Mouse (Mus musculus): ENCODE measurements around the gene Med12l. TPM values are rescaled to one million over a fixed set of nuclear protein-coding genes. Genes with fewer than 3 reads are reported as not detected.

The Med12l gene
- polyA plus RNA-seq, 1 experiment from 2014 or later = 2.3 TPM

DNA sequence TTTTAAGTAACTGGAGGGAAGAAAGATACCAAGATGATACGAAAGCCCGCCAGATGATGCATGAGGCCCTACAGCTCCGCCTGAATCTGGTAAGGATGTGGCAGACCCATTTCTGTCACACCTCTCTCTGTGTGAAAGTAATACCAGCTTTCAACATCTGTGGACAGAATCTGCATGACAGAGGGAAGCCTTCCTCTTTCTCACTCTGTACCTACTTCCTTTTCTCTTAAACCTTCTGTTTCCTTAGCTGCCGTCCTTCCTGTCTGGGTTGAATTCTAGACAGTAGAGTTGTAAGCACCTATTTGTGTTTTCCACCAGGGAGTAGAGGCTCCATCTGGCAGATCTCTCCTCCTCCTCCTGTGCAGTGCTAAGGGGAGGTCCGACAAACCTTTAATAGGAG, 255.1 kb downstream of the Med12l start:
- ATAC-seq (ENCODE audit: extremely low read depth, insufficient number of reproducible peaks, low FRiP score, low TSS enrichment) = no peak
- Histone ChIP-seq H3K27ac (replicated peaks) (no peak overlapping the region), H3K27me3 (replicated peaks) (no peaks in the 10 kb centered on the region), H3K4me1 (no peaks in the 10 kb centered on the region; the same call in 1 of the 2 replicates), H3K4me3 (no peak overlapping the region), H3K9me3 (no peaks in the 10 kb centered on the region), H3K9ac (no peak overlapping the region), H3K36me3 (peaks cover 10% of the 10 kb centered on the region), H3K4me2 (no peak overlapping the region)
- 60% methylated on average over 5 of the region's 5 CpGs for WGBS

DNA sequence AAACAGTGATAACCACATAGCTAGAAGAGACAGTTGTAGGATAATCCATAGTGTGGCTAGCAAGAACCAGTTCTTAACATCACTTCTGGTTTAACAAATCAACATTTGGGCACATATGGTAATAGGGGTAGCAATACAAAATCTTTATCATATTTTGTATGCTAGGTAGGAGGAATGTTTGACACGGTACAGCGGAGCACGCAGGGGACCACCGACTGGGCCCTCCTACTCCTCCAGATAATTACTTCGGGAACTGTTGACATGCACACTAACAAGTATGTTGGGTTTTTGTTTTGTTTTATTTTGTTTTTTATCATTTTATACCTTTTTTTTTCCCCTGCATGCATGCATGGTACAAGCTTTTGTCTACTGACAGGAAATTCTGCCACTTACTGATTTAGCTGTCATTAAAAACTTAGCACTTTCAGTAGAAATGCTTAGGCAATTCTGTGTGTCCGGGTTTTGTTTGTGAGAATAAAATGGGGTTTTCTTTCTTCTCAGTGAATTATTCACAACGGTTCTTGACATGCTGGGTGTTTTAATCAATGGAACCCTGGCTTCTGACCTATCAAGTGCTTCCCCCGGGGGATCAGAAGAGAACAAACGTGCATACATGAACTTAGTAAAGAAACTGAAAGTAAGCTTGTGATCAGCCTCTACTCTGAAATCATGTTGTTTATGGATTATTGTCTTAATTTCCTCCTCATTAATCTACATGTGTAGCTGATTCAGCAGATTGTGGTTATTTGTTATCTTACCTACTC, 256.3 kb downstream of the Med12l start:
- no peaks in the 10 kb centered on the region; the same call in 1 of the 2 replicates for H3K4me1 ChIP-seq
- no peaks in the 10 kb centered on the region for H3K9me3 ChIP-seq
- H3K9ac ChIP-seq = no peak overlapping the region
- H3K27ac ChIP-seq (replicated peaks) = 0 out of 2 replicates have a peak overlapping the region, but pooled peaks have one; percentile 8
- H3K36me3 ChIP-seq = peaks cover 10% of the 10 kb centered on the region
- 75% methylated on average over 9 of the region's 9 CpGs for WGBS
- H3K27me3 ChIP-seq (replicated peaks) = no peaks in the 10 kb centered on the region
- H3K4me3 ChIP-seq = no peak overlapping the region
- H3K4me2 ChIP-seq = no peak overlapping the region
- no peak for ATAC-seq (ENCODE audit: extremely low read depth, insufficient number of reproducible peaks, low FRiP score, low TSS enrichment)

DNA sequence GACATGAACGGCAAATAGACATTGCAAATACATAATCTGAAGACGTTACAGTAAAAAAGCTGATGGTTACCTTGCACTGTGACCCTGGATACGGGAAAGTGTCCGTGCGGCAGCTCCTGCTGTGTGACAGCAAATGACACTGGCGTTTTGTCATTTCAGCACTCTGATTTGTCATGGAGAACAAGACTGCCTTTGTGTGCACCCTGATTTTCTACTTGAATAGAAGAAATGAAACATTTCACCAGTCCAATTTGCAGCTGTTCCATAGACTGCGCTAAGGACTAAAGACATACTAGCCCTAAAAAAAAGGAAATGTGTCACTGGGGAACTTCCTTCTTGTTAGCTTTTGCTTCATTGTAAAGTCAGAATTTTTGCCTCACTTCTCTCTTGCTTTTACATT, 257.1 kb downstream of the Med12l start, which contains the start of gene P2ry12:
P2ry12 (minus strand) TSS at position 168 of the 400 bp plus-strand sequence.
- Histone ChIP-seq H3K36me3 (peaks cover 10% of the 10 kb centered on the region), H3K4me1 (no peaks in the 10 kb centered on the region; the same call in 1 of the 2 replicates), H3K4me2 (no peak within 1 kb of the TSS), H3K9me3 (no peaks in the 10 kb centered on the region), H3K4me3 (no peak within 1 kb of the TSS), H3K27me3 (replicated peaks) (no peaks in the 10 kb centered on the region), H3K27ac (replicated peaks) (0 out of 2 replicates have a peak within 1 kb of the TSS, but pooled peaks have one; percentile 8), H3K9ac (no peak within 1 kb of the TSS)
- no peak for ATAC-seq (ENCODE audit: extremely low read depth, insufficient number of reproducible peaks, low FRiP score, low TSS enrichment)
- 73% methylated on average over 7 of the region's 7 CpGs for WGBS

DNA sequence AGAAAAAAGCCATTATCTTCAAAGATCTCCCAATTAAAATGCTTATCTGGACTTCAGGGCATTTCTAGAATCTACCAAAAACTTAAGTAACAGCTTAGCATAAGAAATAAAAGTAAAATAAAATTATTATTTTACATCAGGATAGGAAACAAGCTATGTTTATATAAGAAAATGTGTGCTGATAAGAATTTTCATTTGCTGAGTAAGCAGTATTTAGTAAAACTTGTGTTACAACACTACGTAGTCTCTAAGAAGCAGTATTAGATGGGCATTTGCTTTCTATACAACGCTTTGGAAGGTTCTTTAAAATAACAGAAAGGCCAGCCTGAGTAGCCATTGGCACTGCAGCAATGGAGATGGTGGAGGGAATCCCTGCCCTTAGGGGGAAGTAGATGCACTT, 257.8 kb downstream of the Med12l start:
- Histone ChIP-seq H3K27me3 (replicated peaks) (no peaks in the 10 kb centered on the region), H3K4me2 (no peak overlapping the region), H3K9ac (no peak overlapping the region), H3K36me3 (peaks cover 10% of the 10 kb centered on the region), H3K27ac (replicated peaks) (no peak overlapping the region), H3K9me3 (no peaks in the 10 kb centered on the region), H3K4me3 (no peak overlapping the region), H3K4me1 (no peaks in the 10 kb centered on the region; the same call in 1 of the 2 replicates)
- no peak for ATAC-seq (ENCODE audit: extremely low read depth, insufficient number of reproducible peaks, low FRiP score, low TSS enrichment)
- WGBS = 89% methylated on average over 2 of the region's 2 CpGs

DNA sequence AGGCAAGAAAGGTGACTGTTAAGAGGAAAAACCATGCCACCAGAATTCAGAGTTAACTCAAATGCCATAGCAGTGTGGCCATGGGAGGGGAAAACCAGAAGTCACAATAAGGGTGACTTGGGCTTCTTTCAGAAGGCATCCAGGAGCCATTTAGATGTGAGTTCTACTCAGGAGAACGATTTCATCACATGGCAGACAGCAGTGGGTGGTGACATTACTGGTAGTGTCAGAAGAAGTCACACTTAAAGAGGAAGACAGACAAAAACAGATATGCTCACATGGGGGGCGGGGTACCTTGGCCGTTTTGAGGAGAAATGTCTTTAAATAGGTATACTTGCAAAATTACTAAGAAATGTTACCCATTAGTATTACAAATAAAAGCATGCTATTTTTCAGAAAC, 258.4 kb downstream of the Med12l start:
- no peak overlapping the region for H3K9ac ChIP-seq
- no peaks in the 10 kb centered on the region for H3K9me3 ChIP-seq
- no peak overlapping the region for H3K4me3 ChIP-seq
- no peak overlapping the region for H3K4me2 ChIP-seq
- ATAC-seq (ENCODE audit: extremely low read depth, insufficient number of reproducible peaks, low FRiP score, low TSS enrichment) = no peak
- H3K27me3 ChIP-seq (replicated peaks) = no peaks in the 10 kb centered on the region
- no peak overlapping the region for H3K27ac ChIP-seq (replicated peaks)
- peaks cover 10% of the 10 kb centered on the region for H3K36me3 ChIP-seq
- 70% methylated on average over 3 of the region's 3 CpGs for WGBS
- no peaks in the 10 kb centered on the region; the same call in 1 of the 2 replicates for H3K4me1 ChIP-seq

DNA sequence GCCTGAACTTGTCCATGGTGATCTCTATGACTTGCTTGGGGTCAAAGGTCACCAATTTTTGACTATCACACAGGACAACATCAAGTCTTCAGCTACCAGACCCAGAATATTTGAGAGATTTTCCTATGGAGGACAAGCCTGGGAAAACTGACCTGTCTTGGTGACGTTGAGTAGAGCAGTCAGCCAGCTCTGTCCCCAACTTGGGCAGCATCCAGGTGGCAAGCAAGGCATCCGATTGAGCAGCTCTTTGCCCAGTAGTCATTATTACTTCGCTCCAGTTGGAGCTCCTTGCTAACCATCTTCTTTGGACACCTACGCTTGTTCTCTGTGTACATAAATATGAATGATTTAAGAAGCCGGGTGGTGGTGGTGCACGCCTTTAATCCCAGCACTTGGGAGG, 265.2 kb downstream of the Med12l start:
- peaks cover 9% of the 10 kb centered on the region; the same call in 1 of the 2 replicates for H3K36me3 ChIP-seq
- H3K9me3 ChIP-seq = no peaks in the 10 kb centered on the region
- no peaks in the 10 kb centered on the region for H3K4me1 ChIP-seq
- no peak for ATAC-seq (ENCODE audit: extremely low read depth, insufficient number of reproducible peaks, low FRiP score, low TSS enrichment)
- 85% methylated on average over 6 of the region's 6 CpGs for WGBS
- no peak overlapping the region for H3K4me3 ChIP-seq
- no peak overlapping the region for H3K4me2 ChIP-seq
- H3K9ac ChIP-seq = no peak overlapping the region
- no peaks in the 10 kb centered on the region for H3K27me3 ChIP-seq (replicated peaks)
- H3K27ac ChIP-seq (replicated peaks) = no peak overlapping the region

DNA sequence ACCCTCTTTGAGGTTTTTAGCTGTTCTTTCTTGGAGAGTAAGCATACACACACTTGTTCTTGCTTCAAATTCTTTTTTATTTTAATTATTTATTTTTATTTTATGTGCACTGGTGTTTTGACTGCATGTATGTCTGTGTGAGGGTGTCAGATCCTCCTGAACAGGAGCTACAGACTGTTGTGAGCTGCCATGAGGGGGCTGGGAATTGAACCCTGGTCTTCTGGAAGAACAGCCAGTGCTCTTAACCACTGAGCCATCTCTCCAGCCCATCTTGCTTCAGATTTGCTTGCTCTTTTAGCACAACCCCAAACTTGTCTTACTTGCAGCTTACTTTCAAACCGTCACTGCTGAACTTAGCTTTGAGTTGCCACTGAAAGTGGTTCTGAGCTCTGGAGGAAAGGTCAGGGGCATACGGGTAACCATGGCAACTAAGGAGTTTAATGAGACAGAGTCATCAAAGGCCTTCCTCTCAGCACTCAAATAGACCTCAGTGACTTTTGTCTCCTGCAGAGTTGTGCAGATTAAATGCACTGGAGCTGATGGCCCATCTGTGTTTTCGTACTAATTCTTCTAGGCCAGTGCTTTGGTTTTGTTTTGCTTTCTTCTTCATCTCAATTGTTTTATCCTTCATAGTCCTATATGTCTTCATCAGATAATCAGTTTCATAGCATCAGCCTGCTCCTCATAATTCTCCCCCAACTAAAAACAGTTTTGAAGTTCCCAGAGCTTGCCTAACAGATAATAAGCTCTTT, 272.1 kb downstream of the Med12l start:
- Histone ChIP-seq H3K27me3 (replicated peaks) (no peaks in the 10 kb centered on the region), H3K4me3 (no peak overlapping the region), H3K36me3 (peaks cover 10% of the 10 kb centered on the region), H3K4me2 (no peak overlapping the region), H3K9me3 (no peaks in the 10 kb centered on the region), H3K27ac (replicated peaks) (no peak overlapping the region), H3K4me1 (no peaks in the 10 kb centered on the region), H3K9ac (no peak overlapping the region)
- 57% methylated on average over 3 of the region's 3 CpGs for WGBS
- ATAC-seq (ENCODE audit: extremely low read depth, insufficient number of reproducible peaks, low FRiP score, low TSS enrichment) = no peak

DNA sequence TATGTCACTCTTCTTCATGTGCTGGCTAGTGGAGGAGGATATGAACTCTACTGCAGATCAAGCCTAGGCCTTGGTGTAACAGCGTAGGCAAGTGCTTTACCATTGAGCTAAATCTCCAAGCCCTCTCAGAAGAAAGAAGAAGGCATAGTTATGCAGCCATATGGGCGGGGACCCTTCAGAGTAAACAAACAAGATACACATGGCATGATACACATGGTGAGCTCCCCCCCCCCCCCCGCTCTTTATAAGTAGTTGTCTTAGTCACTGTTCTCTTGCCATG, 272.6 kb downstream of the Med12l start:
- no peak for ATAC-seq (ENCODE audit: extremely low read depth, insufficient number of reproducible peaks, low FRiP score, low TSS enrichment)
- peaks cover 10% of the 10 kb centered on the region for H3K36me3 ChIP-seq
- 77% methylated on average over 3 of the region's 3 CpGs for WGBS

DNA sequence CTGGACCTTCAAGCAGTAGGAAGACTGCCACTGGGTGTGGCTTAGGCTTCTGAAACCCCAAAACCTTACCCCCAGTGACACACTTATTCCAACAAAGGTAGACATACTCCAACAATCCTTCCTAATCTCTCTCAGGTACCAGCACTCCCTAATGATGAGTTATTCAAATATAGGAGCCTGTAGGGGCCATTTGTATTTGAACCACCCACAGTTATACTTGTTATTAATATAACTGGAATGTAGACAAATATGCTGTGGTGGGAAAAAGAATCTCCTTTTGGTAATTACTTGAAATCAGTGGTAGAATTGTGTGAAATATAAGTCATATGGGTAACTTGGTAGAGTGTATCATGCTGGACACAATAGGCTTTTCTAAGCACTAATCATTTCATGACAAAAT, 273.0 kb downstream of the Med12l start:
- Histone ChIP-seq H3K4me1 (no peaks in the 10 kb centered on the region), H3K4me3 (no peak overlapping the region), H3K9ac (no peak overlapping the region), H3K4me2 (no peak overlapping the region), H3K27me3 (replicated peaks) (no peaks in the 10 kb centered on the region), H3K36me3 (peaks cover 10% of the 10 kb centered on the region), H3K9me3 (no peaks in the 10 kb centered on the region), H3K27ac (replicated peaks) (no peak overlapping the region)
- ATAC-seq (ENCODE audit: extremely low read depth, insufficient number of reproducible peaks, low FRiP score, low TSS enrichment) = no peak

More for the DNA sequence above, 272.6 kb downstream of the Med12l start:
- no peak overlapping the region for H3K27ac ChIP-seq (replicated peaks)
- no peak overlapping the region for H3K9ac ChIP-seq
- H3K4me1 ChIP-seq = no peaks in the 10 kb centered on the region
- no peak overlapping the region for H3K4me2 ChIP-seq
- no peaks in the 10 kb centered on the region for H3K27me3 ChIP-seq (replicated peaks)
- H3K9me3 ChIP-seq = no peaks in the 10 kb centered on the region
- H3K4me3 ChIP-seq = no peak overlapping the region

DNA sequence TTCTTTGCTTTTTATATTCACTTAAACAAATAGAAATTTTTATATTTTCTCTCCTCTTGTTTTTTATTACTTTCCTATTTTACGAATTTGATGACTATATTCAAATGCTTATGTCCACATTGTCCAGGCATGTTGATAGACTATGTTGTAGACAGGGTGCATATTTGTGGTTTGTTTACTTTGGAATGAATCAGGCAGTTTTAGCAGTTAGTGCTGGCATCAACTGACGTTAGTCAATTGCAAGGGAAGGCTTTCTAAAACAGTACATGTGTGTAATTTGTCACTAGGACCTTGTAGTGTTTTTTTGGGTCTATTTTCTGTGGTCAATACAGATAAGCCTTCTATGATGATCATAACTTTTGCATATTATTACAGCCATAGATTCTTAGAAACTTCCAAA, 284.9 kb downstream of the Med12l start:
- H3K4me1 ChIP-seq = no peaks in the 10 kb centered on the region
- H3K9me3 ChIP-seq = no peaks in the 10 kb centered on the region
- 55% methylated on average over 2 of the region's 2 CpGs for WGBS
- H3K4me2 ChIP-seq = no peak overlapping the region
- H3K36me3 ChIP-seq = no peaks in the 10 kb centered on the region
- no peak for ATAC-seq (ENCODE audit: extremely low read depth, insufficient number of reproducible peaks, low FRiP score, low TSS enrichment)
- no peak overlapping the region for H3K27ac ChIP-seq (replicated peaks)
- H3K27me3 ChIP-seq (replicated peaks) = no peaks in the 10 kb centered on the region
- no peak overlapping the region for H3K9ac ChIP-seq
- no peak overlapping the region for H3K4me3 ChIP-seq

DNA sequence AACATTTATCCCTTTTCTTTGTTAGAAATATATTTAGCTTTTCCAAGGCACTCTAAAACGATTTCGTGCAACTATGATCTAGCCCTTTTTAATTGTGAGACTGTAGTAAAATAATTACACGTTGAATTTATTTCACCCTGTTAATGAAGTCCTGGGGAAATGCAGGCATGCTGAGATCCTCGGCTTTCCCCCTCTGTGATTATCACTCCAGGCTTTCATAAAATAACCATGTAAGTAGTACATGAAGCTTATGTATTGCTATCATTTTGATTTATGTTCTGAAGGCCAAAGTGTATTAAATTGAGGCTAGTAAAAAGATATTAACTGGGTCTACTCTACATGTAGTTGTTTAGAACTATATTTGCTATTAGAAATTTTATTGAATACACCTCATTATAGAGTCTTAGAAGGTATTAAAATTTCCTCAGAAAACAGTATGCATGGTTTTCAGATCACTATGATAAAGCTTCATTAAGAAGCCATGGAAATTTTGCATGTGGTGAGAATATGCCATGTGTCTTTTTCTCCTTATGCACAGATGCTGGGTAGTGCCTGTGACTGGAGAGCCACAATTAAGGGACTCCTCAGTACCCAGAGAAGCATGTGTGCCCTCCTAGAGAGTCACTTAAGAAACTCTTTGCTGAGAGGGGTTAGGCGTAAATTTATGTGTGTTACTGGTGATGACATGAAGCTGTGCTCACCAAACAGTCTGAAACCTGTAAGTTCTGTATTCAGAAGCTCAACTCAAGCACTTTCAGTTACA, 288.0 kb downstream of the Med12l start:
- H3K4me3 ChIP-seq = no peak overlapping the region
- 75% methylated on average over 5 of the region's 5 CpGs for WGBS
- no peak overlapping the region for H3K9ac ChIP-seq
- no peaks in the 10 kb centered on the region for H3K27me3 ChIP-seq (replicated peaks)
- no peaks in the 10 kb centered on the region for H3K36me3 ChIP-seq
- H3K9me3 ChIP-seq = no peaks in the 10 kb centered on the region
- H3K4me2 ChIP-seq = no peak overlapping the region
- no peak for ATAC-seq (ENCODE audit: extremely low read depth, insufficient number of reproducible peaks, low FRiP score, low TSS enrichment)
- H3K4me1 ChIP-seq = no peaks in the 10 kb centered on the region
- H3K27ac ChIP-seq (replicated peaks) = no peak overlapping the region

All from heart, embryonic 13.5 days (tissue).